Mouse (Mus musculus): Measurements from ENCODE around the gene Vwa7. TPM values are rescaled to one million over a fixed set of nuclear protein-coding genes. Genes with fewer than 3 reads are reported as not detected.

The Vwa7 gene
- polyA plus RNA-seq, 1 experiment, result 0.72 TPM

GRCm38 (mm10) chr17:35034896-35035295, 18.5 kb downstream of the Vwa7 start:
- no peak overlapping the region for H3K4me3 ChIP-seq (ENCODE audit: extremely low read depth, insufficient read depth, insufficient read length)
- no peak for DNase-seq (ENCODE audit: low read depth in 1 of 2, low spot score in 2 of 2)
- H3K27ac ChIP-seq (ENCODE audit: insufficient read depth, low read length), result no peak overlapping the region
- peaks cover 9% of the 10 kb centered on the region; the same call in 1 of the 2 replicates for H3K4me1 ChIP-seq (ENCODE audit: control insufficient read depth, insufficient read depth, insufficient read length)
- TF ChIP-seq CTCF (IDR thresholded peaks at IDR 0.05; ENCODE audit: extremely low read depth, insufficient read depth, insufficient read length, insufficient replicate concordance) (no peak), POLR2A (IDR thresholded peaks at IDR 0.05; ENCODE audit: low read depth, low read length) (no peak)
- no peaks in the 10 kb centered on the region for H3K27me3 ChIP-seq (ENCODE audit: control insufficient read depth, insufficient read depth, low read length)
- 65% methylated on average over 6 of the region's 6 CpGs for WGBS
- no peaks in the 10 kb centered on the region for H3K36me3 ChIP-seq (ENCODE audit: control insufficient read depth, insufficient read depth, low read length)

- H3K4me1 ChIP-seq (ENCODE audit: control insufficient read depth, insufficient read depth, insufficient read length), result no peaks in the 10 kb centered on the region
- no peak for DNase-seq (ENCODE audit: low read depth in 1 of 2, low spot score in 2 of 2)
- TF ChIP-seq CTCF (IDR thresholded peaks at IDR 0.05; ENCODE audit: extremely low read depth, insufficient read depth, insufficient read length, insufficient replicate concordance) (no peak), POLR2A (IDR thresholded peaks at IDR 0.05; ENCODE audit: low read depth, low read length) (no peak)
Observed at GRCm38 (mm10) chr17:35039121-35039873, 22.9 kb downstream of the Vwa7 start.

GRCm38 (mm10) chr17:35043794-35044193, 27.4 kb downstream of the Vwa7 start:
- Histone ChIP-seq H3K4me3 (ENCODE audit: extremely low read depth, insufficient read depth, insufficient read length) (no peak overlapping the region), H3K36me3 (ENCODE audit: control insufficient read depth, insufficient read depth, low read length) (no peaks in the 10 kb centered on the region), H3K27me3 (ENCODE audit: control insufficient read depth, insufficient read depth, low read length) (no peaks in the 10 kb centered on the region), H3K27ac (ENCODE audit: insufficient read depth, low read length) (no peak overlapping the region), H3K4me1 (ENCODE audit: control insufficient read depth, insufficient read depth, insufficient read length) (peaks cover 10% of the 10 kb centered on the region)
- WGBS, result 88% methylated on average over 4 of the region's 4 CpGs
- no peak for TF ChIP-seq CTCF (IDR thresholded peaks at IDR 0.05; ENCODE audit: extremely low read depth, insufficient read depth, insufficient read length, insufficient replicate concordance)
- TF ChIP-seq POLR2A (IDR thresholded peaks at IDR 0.05; ENCODE audit: low read depth, low read length), result no peak
- no peak for DNase-seq (ENCODE audit: low read depth in 1 of 2, low spot score in 2 of 2)

More at GRCm38 (mm10) chr17:35039121-35039873, 22.9 kb downstream of the Vwa7 start:
- H3K27me3 ChIP-seq (ENCODE audit: control insufficient read depth, insufficient read depth, low read length), result no peaks in the 10 kb centered on the region
- H3K27ac ChIP-seq (ENCODE audit: insufficient read depth, low read length), result no peak overlapping the region
- no peak overlapping the region for H3K4me3 ChIP-seq (ENCODE audit: extremely low read depth, insufficient read depth, insufficient read length)
- WGBS, result 94% methylated on average over 11 of the region's 11 CpGs
- no peaks in the 10 kb centered on the region for H3K36me3 ChIP-seq (ENCODE audit: control insufficient read depth, insufficient read depth, low read length)

- Histone ChIP-seq H3K4me3 (ENCODE audit: extremely low read depth, insufficient read depth, insufficient read length) (no peak overlapping the region), H3K27me3 (ENCODE audit: control insufficient read depth, insufficient read depth, low read length) (no peaks in the 10 kb centered on the region), H3K4me1 (ENCODE audit: control insufficient read depth, insufficient read depth, insufficient read length) (peaks cover 18% of the 10 kb centered on the region), H3K36me3 (ENCODE audit: control insufficient read depth, insufficient read depth, low read length) (no peaks in the 10 kb centered on the region), H3K27ac (ENCODE audit: insufficient read depth, low read length) (no peak overlapping the region)
- DNase-seq (ENCODE audit: low read depth in 1 of 2, low spot score in 2 of 2), result no peak
- 65% methylated on average over 7 of the region's 7 CpGs for WGBS
- TF ChIP-seq CTCF (IDR thresholded peaks at IDR 0.05; ENCODE audit: extremely low read depth, insufficient read depth, insufficient read length, insufficient replicate concordance) (no peak), POLR2A (IDR thresholded peaks at IDR 0.05; ENCODE audit: low read depth, low read length) (no peak)
Observed at GRCm38 (mm10) chr17:35044904-35045806, 28.8 kb downstream of the Vwa7 start.

GRCm38 (mm10) chr17:35045807-35046680, 29.7 kb downstream of the Vwa7 start:
- no peak for DNase-seq (ENCODE audit: low read depth in 1 of 2, low spot score in 2 of 2)
- H3K36me3 ChIP-seq (ENCODE audit: control insufficient read depth, insufficient read depth, low read length), result no peaks in the 10 kb centered on the region
- peaks cover 18% of the 10 kb centered on the region for H3K4me1 ChIP-seq (ENCODE audit: control insufficient read depth, insufficient read depth, insufficient read length)
- no peaks in the 10 kb centered on the region for H3K27me3 ChIP-seq (ENCODE audit: control insufficient read depth, insufficient read depth, low read length)
- WGBS, result 3% methylated on average over 46 of the region's 48 CpGs
- TF ChIP-seq CTCF (IDR thresholded peaks at IDR 0.05; ENCODE audit: extremely low read depth, insufficient read depth, insufficient read length, insufficient replicate concordance), result no peak
- peak; percentile 17; the same call in 1 of the 2 replicates for TF ChIP-seq POLR2A (IDR thresholded peaks at IDR 0.05; ENCODE audit: low read depth, low read length)
- H3K4me3 ChIP-seq (ENCODE audit: extremely low read depth, insufficient read depth, insufficient read length), result peak overlapping the region; percentile 65
- peak overlapping the region; percentile 41; the same call in 1 of the 2 replicates for H3K27ac ChIP-seq (ENCODE audit: insufficient read depth, low read length)
